Mouse (Mus musculus) liver, adult 2 months (tissue): ENCODE results near the gene Srd5a3.

Source experiments
- CTCF ChIP-seq: fragments of 200-500 bp; IDR thresholded peaks from 2 replicates; pipeline ENCODE4 v1.5.1; 2011; ENCODE audit warnings: low read depth, low read length, control low read depth
- POLR2A ChIP-seq: fragments of 200-500 bp; IDR thresholded peaks from 2 replicates; pipeline ENCODE4 v1.6.1; 2011; ENCODE audit warnings: low read length, control low read depth; ENCODE audit not compliant: insufficient read depth; ENCODE audit errors: extremely low read depth

GRCm38 (mm10) chr5:76179791-76180190 lies 39.7 kb downstream of the Srd5a3 start:
- TF ChIP-seq CTCF: no peak
- no peak for TF ChIP-seq POLR2A
